Mouse (Mus musculus) midbrain, embryonic 13.5 days (tissue): Measurements from ENCODE around the gene Cldn9. TPM values are rescaled to one million over a fixed set of nuclear protein-coding genes. Genes with fewer than 3 reads are reported as not detected.

ENCODE experiments used
- ATAC-seq: fragments of 200-750 bp; cut with Nextera tagmentation; 2 replicates; pipeline ENCODE4 v1.8.0; 2017; ENCODE audit warnings: mild to moderate bottlenecking, moderate TSS enrichment, moderate library complexity
- H3K27ac ChIP-seq: fragments of 300-500 bp; sonication (generic); 2 replicates; pipeline ENCODE4 v1.5.1; 2015; ENCODE audit warnings: inconsistent platforms, mild to moderate bottlenecking, moderate library complexity
- H3K27me3 ChIP-seq: fragments of 300-500 bp; sonication (generic); 2 replicates; pipeline ENCODE4 v1.6.1; 2015; ENCODE audit warnings: mild to moderate bottlenecking, inconsistent platforms
- H3K36me3 ChIP-seq: fragments of 300-500 bp; sonication (generic); 2 replicates; pipeline ENCODE4 v1.6.1; 2015; ENCODE audit warnings: mild to moderate bottlenecking, inconsistent platforms
- H3K4me1 ChIP-seq: fragments of 300-500 bp; sonication (generic); replicated peaks from 2 replicates; pipeline ENCODE4 v1.6.1; 2015; ENCODE audit warnings: inconsistent platforms
- H3K4me2 ChIP-seq: fragments of 300-500 bp; sonication (generic); replicated peaks from 2 replicates; pipeline ENCODE4 v1.6.1; 2015; ENCODE audit warnings: moderate library complexity, mild to moderate bottlenecking, inconsistent platforms
- H3K4me3 ChIP-seq: fragments of 300-500 bp; sonication (generic); replicated peaks from 2 replicates; pipeline ENCODE4 v1.5.1; 2015; ENCODE audit warnings: mild to moderate bottlenecking, inconsistent platforms
- H3K9ac ChIP-seq: fragments of 300-500 bp; sonication (generic); replicated peaks from 2 replicates; pipeline ENCODE4 v1.6.1; 2015; ENCODE audit warnings: mild to moderate bottlenecking, inconsistent platforms
- H3K9me3 ChIP-seq: fragments of 300-500 bp; sonication (generic); 2 replicates; pipeline ENCODE4 v1.6.1; 2016; ENCODE audit warnings: mild to moderate bottlenecking, inconsistent platforms
- WGBS: fragments of 180-500 bp; shearing (Covaris S2); methylation state at CpG from one replicate; pipeline ENCODE4 v1.1.7; 2015; 5-methylcytosine and 5-hydroxymethylcytosine counted together
- polyA plus RNA-seq: library from polyadenylated mRNA; unstranded; fragments of >200 nt; fragmentation: Nextera tagmentation; extraction: Ambion mirVana; gene quantifications from 2 replicates; pipeline ENCODE4 v1.2.1, GENCODE M21; 2015

The Cldn9 gene
- polyA plus RNA-seq, 1 experiment from 2014 or later, result 1.1 TPM

DNA sequence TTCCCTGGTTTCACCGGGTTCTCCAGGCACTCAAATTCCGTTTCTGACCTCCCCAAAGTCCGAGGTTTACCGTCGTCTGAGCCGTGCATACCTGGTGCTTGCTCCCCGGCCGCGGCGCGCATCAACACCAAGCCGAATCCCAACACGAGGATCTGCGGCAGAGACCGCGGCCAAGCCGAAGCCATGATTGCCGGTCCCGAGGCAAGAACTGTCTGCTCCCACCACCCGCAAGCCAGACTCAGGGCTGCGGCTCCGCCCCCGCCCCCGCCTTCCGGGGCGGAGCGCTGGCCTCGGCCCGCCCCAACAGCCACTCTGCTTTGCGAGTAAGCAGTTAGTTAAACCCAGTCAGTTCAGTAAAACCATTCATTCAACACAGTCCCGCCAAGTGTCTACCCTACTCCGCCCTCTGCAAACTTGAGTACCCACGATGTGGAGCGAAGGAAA, 6.6 kb downstream of the Cldn9 start, which contains the start of gene Tnfrsf12a:
Gene Tnfrsf12a (minus strand): TSS at position 233 of the 444 bp plus-strand sequence.
- Histone ChIP-seq H3K36me3 (no peaks in the 10 kb centered on the region), H3K27ac (no peak within 1 kb of the TSS), H3K4me3 (peak within 1 kb of the TSS; percentile 46), H3K27me3 (peaks cover 78% of the 10 kb centered on the region), H3K4me1 (peaks cover 46% of the 10 kb centered on the region), H3K9ac (peak within 1 kb of the TSS; percentile 62), H3K4me2 (peak within 1 kb of the TSS; percentile 89), H3K9me3 (no peaks in the 10 kb centered on the region)
- ATAC-seq, result no peak
- under 1% methylated on average over 34 of the region's 34 CpGs for WGBS

DNA sequence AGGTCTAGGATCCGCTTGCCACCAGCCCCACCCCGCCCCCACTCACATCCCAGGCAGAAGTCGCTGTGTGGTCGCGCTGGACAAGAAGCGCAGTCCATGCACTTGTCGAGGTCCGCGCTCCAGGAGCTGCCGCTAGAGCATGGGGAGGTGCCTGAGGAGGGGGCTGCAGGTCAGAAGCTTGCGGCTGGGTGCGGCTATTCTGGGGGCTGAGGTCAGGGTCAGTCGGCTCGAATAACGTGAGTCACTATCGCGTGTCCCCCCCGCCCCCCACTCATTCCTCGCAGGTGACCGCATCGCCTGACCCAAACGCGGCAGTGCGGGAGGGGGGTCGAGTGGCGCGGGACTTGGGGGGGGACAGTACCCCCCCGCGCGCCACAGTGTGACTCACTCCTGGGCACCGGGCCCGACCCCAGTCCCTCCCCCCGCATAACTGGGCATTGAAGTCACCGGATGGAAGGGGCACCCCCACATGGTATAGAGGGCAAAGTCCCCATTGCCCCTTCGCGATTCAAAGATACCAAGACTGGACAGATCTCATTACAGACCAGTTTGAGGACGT, 7.3 kb downstream of the Cldn9 start:
- H3K4me3 ChIP-seq, result peak overlapping the region; percentile 46
- no peaks in the 10 kb centered on the region for H3K36me3 ChIP-seq
- H3K4me2 ChIP-seq, result peak overlapping the region; percentile 89
- H3K9me3 ChIP-seq, result no peaks in the 10 kb centered on the region
- peak overlapping the region; percentile 62 for H3K9ac ChIP-seq
- ATAC-seq, result no peak
- H3K27me3 ChIP-seq, result peaks cover 71% of the 10 kb centered on the region
- peaks cover 46% of the 10 kb centered on the region for H3K4me1 ChIP-seq
- under 1% methylated on average over 36 of the region's 37 CpGs for WGBS
- no peak overlapping the region for H3K27ac ChIP-seq

DNA sequence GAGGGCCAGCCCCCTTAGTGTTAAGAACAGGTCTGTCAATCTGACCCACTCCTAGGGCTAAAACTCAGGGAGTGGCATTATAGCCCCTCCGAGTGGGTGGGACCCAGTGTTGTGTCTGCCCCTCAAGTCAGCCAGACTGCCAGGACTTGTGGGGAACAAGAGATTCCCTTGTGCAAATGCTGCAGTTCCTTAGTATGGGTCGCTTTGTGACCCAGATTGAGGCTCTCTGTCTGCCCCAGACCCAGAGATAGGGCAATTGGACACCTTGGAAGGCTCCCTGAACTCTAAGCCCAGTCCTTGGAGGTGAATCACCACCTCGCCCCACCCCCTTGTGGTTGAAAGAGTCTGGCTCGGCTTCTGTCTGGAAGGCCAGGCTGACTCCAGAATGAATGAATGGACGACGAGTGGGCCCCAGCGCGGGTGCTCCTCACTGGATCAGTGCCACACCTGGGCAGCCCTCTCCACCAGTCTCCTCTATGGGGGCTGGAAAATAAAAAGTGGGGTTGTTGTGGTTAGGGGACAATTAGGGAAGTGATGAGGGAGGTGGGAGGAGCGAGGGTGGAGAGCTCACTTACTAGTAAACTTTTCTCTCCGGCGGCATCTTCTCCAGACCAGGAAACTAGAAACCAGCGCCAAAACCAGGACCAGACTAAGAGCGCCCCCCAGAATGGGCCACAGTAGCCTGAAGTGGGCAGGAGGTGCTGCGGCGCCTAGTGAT, 8.1 kb downstream of the Cldn9 start:
- Histone ChIP-seq H3K27ac (no peak overlapping the region), H3K4me2 (peak overlapping the region; percentile 89), H3K9ac (peak overlapping the region; percentile 62)

DNA sequence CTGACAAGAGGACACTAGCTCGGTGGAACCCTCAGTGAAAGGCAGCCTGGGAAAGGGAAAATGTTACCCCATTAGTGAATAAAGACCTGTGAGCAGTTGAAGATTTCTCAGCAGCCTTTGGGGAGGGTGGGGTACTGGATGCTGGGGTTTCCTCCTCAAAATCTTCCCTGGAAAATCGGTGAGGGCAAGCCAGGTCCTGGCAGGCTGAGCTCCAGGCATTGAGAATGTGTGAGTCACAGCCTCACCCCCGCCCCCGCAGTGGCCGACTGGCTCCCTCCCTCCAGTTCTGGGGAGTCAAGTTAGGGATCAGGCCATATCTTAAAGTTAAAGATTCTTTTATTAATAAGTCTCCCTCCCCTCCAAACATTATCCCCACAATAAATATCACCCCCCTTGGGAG, 8.7 kb downstream of the Cldn9 start:
- Histone ChIP-seq H3K4me2 (peak overlapping the region; percentile 73), H3K4me3 (peak overlapping the region; percentile 63; the same call in 1 of the 2 replicates), H3K27ac (no peak overlapping the region), H3K4me1 (peaks cover 46% of the 10 kb centered on the region), H3K36me3 (no peaks in the 10 kb centered on the region), H3K9ac (no peak overlapping the region), H3K9me3 (no peaks in the 10 kb centered on the region), H3K27me3 (peaks cover 57% of the 10 kb centered on the region)
- WGBS, result 47% methylated on average over 5 of the region's 5 CpGs
- ATAC-seq, result no peak

More for the DNA sequence above, 8.1 kb downstream of the Cldn9 start:
- WGBS, result 11% methylated on average over 15 of the region's 15 CpGs
- peak overlapping the region; percentile 46 for H3K4me3 ChIP-seq
- H3K9me3 ChIP-seq, result no peaks in the 10 kb centered on the region
- peaks cover 46% of the 10 kb centered on the region for H3K4me1 ChIP-seq
- peaks cover 63% of the 10 kb centered on the region for H3K27me3 ChIP-seq
- ATAC-seq, result no peak
- no peaks in the 10 kb centered on the region for H3K36me3 ChIP-seq

DNA sequence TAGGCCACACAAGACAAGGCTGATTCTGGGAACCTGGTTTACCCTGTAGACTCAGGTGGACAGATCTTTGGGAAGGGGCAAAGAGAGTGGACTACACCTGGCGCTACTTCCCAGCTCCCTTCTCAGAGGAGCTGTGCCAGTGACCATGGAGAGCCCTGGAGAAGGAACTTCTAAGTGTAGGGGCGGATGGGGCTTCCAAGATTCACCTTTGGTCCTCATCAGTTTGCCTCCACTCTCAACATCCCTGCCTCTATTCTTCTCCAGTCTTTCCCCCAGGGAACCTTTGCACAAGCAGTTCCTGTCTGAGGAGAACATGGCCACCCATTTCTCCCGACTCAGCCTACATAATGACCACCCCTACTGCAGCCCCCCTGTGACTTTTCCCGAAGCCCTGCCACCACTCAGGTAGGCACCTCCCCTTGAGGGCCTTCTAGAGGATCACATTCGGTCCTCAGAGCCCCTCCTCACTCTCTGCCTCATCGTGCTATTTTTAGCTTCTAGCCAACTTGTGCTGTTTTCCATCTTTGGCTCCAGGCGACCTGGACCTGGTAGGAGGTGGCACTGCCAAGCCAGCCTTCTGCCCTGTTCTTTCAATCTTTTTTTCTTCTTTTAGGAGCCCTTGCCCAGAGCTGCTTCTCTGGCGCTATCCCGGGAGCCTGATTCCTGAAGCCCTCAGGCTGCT, 9.4 kb downstream of the Cldn9 start:
- H3K9ac ChIP-seq, result peak overlapping the region; percentile 72
- peaks cover 44% of the 10 kb centered on the region for H3K4me1 ChIP-seq
- ATAC-seq, result no peak
- no peak overlapping the region for H3K27ac ChIP-seq
- peaks cover 7% of the 10 kb centered on the region; the same call in 1 of the 2 replicates for H3K36me3 ChIP-seq
- WGBS, result 45% methylated on average over 9 of the region's 9 CpGs
- peak overlapping the region; percentile 73 for H3K4me2 ChIP-seq
- H3K27me3 ChIP-seq, result peaks cover 50% of the 10 kb centered on the region
- H3K4me3 ChIP-seq, result peak overlapping the region; percentile 63
- no peaks in the 10 kb centered on the region for H3K9me3 ChIP-seq

DNA sequence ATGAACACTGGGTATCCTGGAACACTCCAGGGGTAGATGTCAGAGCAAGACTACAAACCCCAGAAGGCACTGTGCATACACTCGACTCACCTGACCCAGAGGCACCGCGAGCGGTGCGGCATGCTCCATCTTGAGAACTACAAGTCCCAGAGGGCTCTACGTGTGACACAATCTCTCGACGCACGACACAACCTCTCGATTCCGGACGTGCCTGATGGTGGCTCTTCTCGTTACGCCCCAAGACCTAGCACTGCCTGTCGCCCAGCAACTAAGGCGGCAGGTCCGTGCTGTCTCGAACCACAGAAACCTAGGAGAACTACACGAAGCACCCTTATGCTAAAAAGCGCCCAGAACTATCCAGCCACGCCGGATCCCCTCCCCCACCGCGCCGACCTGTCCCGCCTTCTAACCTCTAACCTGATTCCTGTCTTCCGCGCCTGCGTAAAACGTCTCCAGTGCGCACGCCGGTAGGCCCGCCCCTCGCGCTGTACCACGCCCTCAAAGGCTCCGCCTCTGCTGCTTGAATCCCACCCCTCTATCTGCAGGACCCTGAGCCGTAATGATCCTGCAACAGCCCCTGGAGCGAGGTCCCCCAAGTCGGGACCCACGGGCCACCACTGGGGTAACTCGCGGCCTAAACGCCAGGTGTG, 10.3 kb downstream of the Cldn9 start, which contains the start of the genes Hcfc1r1 and Thoc6:
Gene Hcfc1r1 (plus strand): TSS at position 173 of the 650 bp plus-strand sequence.
Gene Thoc6 (minus strand): TSS at position 459 of the 650 bp plus-strand sequence.
- no peaks in the 10 kb centered on the region for H3K9me3 ChIP-seq
- H3K4me1 ChIP-seq, result peaks cover 40% of the 10 kb centered on the region
- peaks cover 15% of the 10 kb centered on the region for H3K36me3 ChIP-seq
- under 1% methylated on average over 45 of the region's 45 CpGs for WGBS
- H3K9ac ChIP-seq, result peak within 1 kb of the TSS; percentile 72
- H3K27ac ChIP-seq, result peak within 1 kb of the TSS; percentile 77; the same call in 1 of the 2 replicates
- peaks cover 41% of the 10 kb centered on the region for H3K27me3 ChIP-seq
- ATAC-seq, result peak; percentile 96
- peak within 1 kb of the TSS; percentile 73 for H3K4me2 ChIP-seq
- H3K4me3 ChIP-seq, result peak within 1 kb of the TSS; percentile 63

DNA sequence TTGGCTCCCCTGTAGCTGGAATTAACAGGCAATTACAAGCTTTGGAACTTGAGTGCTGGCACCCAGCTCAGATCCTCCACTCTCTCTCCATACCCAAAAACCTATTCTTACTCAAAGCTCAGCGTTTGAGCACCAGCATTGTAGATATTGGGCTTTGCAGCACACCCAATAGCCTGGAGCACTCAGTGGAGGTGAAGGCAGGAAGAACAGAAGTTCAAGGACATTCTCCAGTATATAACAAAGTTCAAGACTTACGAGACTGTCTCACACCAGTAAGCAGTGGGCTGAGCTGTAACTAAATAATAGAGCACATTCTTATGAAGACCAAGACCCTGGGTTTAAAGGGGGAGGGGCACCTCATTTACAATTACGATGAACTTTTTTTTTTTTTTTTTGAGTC, 11.1 kb downstream of the Cldn9 start:
- Histone ChIP-seq H3K4me3 (peak overlapping the region; percentile 63; the same call in 1 of the 2 replicates), H3K36me3 (peaks cover 23% of the 10 kb centered on the region), H3K27ac (no peak overlapping the region), H3K9me3 (no peaks in the 10 kb centered on the region), H3K27me3 (peaks cover 33% of the 10 kb centered on the region), H3K9ac (0 out of 2 replicates have a peak overlapping the region, but pooled peaks have one; percentile 72), H3K4me1 (peaks cover 40% of the 10 kb centered on the region), H3K4me2 (peak overlapping the region; percentile 73)
- 73% methylated on average over 3 of the region's 3 CpGs for WGBS
- ATAC-seq, result peak; percentile 0; the same call in 1 of the 2 replicates

DNA sequence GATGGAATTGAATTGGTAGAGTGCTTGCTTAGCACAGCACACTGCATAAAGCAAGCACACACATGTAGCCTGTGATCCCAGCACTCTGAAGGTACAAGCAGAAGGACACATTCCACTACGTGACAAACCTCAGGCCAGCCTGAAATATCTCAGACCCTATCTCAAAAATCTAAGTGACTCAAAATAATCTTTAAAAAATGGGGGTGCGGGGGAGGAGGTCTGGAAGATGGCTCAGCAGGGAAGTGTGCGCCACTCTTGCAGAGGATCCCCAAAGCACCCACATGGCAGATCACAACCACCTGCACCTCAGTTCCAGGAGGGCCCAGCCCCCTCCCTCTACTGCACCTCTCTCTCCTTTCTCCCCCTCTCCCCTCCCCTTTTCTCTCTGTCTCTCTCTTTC, 12.3 kb downstream of the Cldn9 start:
- no peak overlapping the region for H3K4me3 ChIP-seq
- no peak for ATAC-seq
- peaks cover 30% of the 10 kb centered on the region for H3K4me1 ChIP-seq
- H3K36me3 ChIP-seq, result peaks cover 36% of the 10 kb centered on the region
- no peak overlapping the region; the same call in 1 of the 2 replicates for H3K9ac ChIP-seq
- WGBS, result 97% methylated on average over 3 of the region's 3 CpGs
- H3K9me3 ChIP-seq, result no peaks in the 10 kb centered on the region
- H3K27ac ChIP-seq, result no peak overlapping the region
- no peak overlapping the region for H3K4me2 ChIP-seq
- peaks cover 23% of the 10 kb centered on the region for H3K27me3 ChIP-seq

DNA sequence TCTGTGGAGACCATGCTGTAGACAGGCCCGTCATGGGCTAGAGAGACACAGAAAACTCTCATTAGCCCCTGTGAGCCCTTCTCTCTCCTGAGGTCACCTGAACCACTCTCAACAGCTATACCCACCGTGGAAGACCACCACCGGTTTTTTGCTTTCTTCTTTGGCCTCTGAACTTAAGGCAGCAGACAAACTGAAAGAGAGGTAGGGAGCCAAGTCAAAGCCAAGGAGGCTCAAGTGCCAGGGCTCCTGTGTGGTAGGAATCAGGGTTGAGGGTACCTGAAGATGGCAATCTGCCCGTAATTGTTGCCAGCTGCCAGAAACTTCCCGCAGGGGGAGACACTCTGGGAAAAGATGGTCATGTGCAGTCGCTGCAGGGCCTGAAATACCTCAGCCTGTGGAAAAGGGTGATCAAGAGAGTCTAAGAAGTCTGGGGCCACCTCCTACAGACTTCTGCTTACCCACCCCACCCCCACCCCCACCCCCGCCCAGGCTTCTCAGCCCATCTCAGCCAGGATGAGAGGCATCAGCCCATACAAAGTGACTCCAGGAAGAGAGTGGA, 13.2 kb downstream of the Cldn9 start:
- no peak overlapping the region for H3K27ac ChIP-seq
- no peak overlapping the region for H3K4me2 ChIP-seq
- ATAC-seq, result no peak
- peaks cover 14% of the 10 kb centered on the region for H3K27me3 ChIP-seq
- 94% methylated on average over 7 of the region's 7 CpGs for WGBS
- H3K36me3 ChIP-seq, result peaks cover 37% of the 10 kb centered on the region
- no peaks in the 10 kb centered on the region for H3K9me3 ChIP-seq
- H3K9ac ChIP-seq, result no peak overlapping the region
- H3K4me1 ChIP-seq, result peaks cover 20% of the 10 kb centered on the region
- H3K4me3 ChIP-seq, result no peak overlapping the region

DNA sequence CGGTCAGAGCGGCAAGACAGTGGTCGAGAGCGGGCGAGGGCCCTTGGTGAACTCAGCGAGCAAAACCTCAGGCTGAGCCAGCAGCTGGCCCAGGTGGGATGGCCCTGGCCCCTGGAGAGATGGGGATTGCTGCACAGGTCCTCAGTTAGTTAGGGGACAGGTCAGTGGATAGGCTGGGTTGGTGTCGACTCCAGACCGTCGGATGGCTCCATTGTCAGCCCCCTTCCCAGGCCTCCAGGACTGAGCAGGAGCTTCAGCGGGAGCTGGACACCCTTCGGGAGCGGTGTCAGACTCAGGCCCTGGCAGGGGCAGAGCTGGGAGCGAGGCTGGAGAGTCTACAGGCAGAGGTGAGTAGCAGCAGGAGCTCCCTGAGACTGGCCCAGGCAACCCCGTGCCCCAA, 18.3 kb downstream of the Cldn9 start:
- 79% methylated on average over 14 of the region's 14 CpGs for WGBS
- Histone ChIP-seq H3K4me1 (no peaks in the 10 kb centered on the region), H3K4me2 (no peak overlapping the region), H3K27ac (no peak overlapping the region), H3K27me3 (peaks cover 32% of the 10 kb centered on the region), H3K9me3 (no peaks in the 10 kb centered on the region), H3K9ac (peak overlapping the region; percentile 6; the same call in 1 of the 2 replicates), H3K4me3 (no peak overlapping the region), H3K36me3 (peaks cover 37% of the 10 kb centered on the region)
- 0 out of 2 replicates have a peak, but pooled peaks have one; percentile 12 for ATAC-seq

DNA sequence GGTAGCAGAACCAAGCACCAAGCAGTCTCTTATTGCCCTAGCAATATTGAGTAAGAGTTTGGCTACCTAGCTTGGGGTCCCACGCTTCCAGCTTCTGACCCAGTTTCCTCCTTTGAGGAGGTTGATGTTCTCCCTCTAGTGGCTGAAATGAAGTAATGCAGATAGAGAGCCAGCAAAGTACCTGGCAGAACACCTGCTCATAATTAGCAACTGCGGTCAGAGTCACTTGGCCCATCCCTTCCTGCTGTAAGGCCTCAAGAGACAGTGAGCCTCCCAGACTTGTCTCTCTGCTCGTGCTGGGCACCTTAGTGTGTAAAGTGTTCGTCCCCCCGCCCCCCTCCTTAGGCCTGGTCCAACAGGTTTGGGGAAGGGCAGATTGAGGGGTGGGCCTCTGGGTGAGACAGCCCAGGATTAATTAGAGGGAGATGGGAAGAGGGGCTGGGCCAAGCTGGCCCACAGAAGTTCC, 19.2 kb downstream of the Cldn9 start:
- Histone ChIP-seq H3K9me3 (no peaks in the 10 kb centered on the region), H3K4me2 (no peak overlapping the region), H3K4me3 (no peak overlapping the region), H3K27ac (no peak overlapping the region), H3K36me3 (peaks cover 31% of the 10 kb centered on the region), H3K9ac (no peak overlapping the region), H3K27me3 (peaks cover 42% of the 10 kb centered on the region), H3K4me1 (no peaks in the 10 kb centered on the region)
- ATAC-seq, result peak; percentile 41
- WGBS, result 5% methylated on average over 5 of the region's 5 CpGs
